Mouse (Mus musculus): ENCODE measurements around the gene Cnnm1. TPM values are rescaled to one million over a fixed set of nuclear protein-coding genes. Genes with fewer than 3 reads are reported as not detected.

Gene Cnnm1
- polyA plus RNA-seq, 1 experiment from 2014 or later = 0.20 TPM

GRCm38 (mm10) chr19:43530921-43531320 is 90.7 kb downstream of the Cnnm1 start:
- H3K9me3 ChIP-seq (replicated peaks) = no peaks in the 10 kb centered on the region
- 0 out of 2 replicates have a peak, but pooled peaks cover 10% of the 10 kb centered on the region for H3K27me3 ChIP-seq (ENCODE audit: low read depth, poor library complexity, severe bottlenecking)
- no peak for DNase-seq (ENCODE audit: low spot score)
- H3K4me1 ChIP-seq = 0 out of 2 replicates have a peak, but pooled peaks cover 4% of the 10 kb centered on the region
- no peak overlapping the region for H3K27ac ChIP-seq
- H3K36me3 ChIP-seq = no peaks in the 10 kb centered on the region
- no peak overlapping the region for H3K4me3 ChIP-seq
- 41% methylated on average over 12 of the region's 12 CpGs for WGBS

- Histone ChIP-seq H3K27me3 (ENCODE audit: low read depth, poor library complexity, severe bottlenecking) (no peaks in the 10 kb centered on the region), H3K27ac (no peak overlapping the region), H3K4me3 (no peak overlapping the region), H3K36me3 (no peaks in the 10 kb centered on the region), H3K4me1 (0 out of 2 replicates have a peak, but pooled peaks cover under 1% of the 10 kb centered on the region), H3K9me3 (replicated peaks) (no peaks in the 10 kb centered on the region)
- no peak for DNase-seq (ENCODE audit: low spot score)
- 89% methylated on average over 3 of the region's 3 CpGs for WGBS
Measured at GRCm38 (mm10) chr19:43535372-43535771, 95.1 kb downstream of the Cnnm1 start.

DNA sequence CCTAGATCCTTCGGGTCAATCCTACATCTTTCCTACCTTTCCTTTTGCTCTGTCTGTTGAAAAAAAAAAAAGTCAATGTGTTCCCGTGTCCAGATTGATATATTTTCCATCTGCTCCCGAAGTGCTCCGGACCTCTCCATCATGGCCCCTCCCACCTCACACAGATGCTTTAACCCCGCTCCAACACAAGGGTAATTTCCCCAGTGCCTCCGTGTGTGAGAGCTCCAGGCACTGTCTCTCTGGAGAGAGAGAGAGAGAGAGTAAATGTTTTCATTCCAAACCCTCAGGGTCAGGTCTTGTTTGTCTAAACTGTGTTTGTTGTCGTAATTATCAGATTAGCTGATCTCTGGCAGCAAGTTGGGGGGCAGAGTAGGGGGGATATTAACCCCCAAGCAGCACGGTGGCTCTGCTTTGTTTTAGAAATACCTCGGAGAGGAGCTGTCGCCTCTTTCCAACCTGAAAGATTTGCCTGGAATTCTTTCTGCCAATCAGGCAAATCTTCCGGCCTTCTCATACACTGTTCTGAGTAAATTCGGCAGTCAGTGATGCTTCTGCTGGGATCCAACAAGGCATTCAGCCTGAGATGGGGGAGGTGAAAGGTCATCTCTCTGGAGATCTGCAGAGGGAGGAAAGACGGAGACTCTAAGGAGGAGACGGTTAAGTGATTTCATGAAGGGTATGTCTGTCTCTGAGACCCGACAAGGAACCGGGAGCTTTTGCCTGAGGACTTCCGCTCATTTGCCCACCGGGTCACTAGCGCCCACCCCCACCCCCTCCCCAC is 106.3 kb downstream of the Cnnm1 start:
- H3K4me3 ChIP-seq = peak overlapping the region; percentile 30
- peaks cover 20% of the 10 kb centered on the region; the same call in 1 of the 2 replicates for H3K27me3 ChIP-seq (ENCODE audit: low read depth, poor library complexity, severe bottlenecking)
- peaks cover 12% of the 10 kb centered on the region for H3K4me1 ChIP-seq
- WGBS = 8% methylated on average over 19 of the region's 19 CpGs
- no peak overlapping the region; the same call in 1 of the 2 replicates for H3K27ac ChIP-seq
- H3K9me3 ChIP-seq (replicated peaks) = no peaks in the 10 kb centered on the region
- H3K36me3 ChIP-seq = no peaks in the 10 kb centered on the region
- no peak for DNase-seq (ENCODE audit: low spot score)

Other genes starting within 250 kb of the Cnnm1 start
- gene Hpse2, start 52.1 kb upstream of the Cnnm1 start, polyA plus RNA-seq (2016; fragmentation: Nextera tagmentation; extraction: Ambion mirVana) = 2.8 and 6.0 TPM in 2 replicates
- 53.9 and 64.8 TPM in 2 replicates for gene Got1, start 84.2 kb downstream of the Cnnm1 start, polyA plus RNA-seq (2016; fragmentation: Nextera tagmentation; extraction: Ambion mirVana)
- 0.65 TPM in 1 of 2 replicates, not detected in the other for gene Nkx2-3, start 171.9 kb downstream of the Cnnm1 start, polyA plus RNA-seq (2016; fragmentation: Nextera tagmentation; extraction: Ambion mirVana)
- gene Slc25a28, start 234.4 kb downstream of the Cnnm1 start, polyA plus RNA-seq (2016; fragmentation: Nextera tagmentation; extraction: Ambion mirVana) = 10.8 and 12.7 TPM in 2 replicates
- 9.4 and 12.7 TPM in 2 replicates for gene Entpd7, start 249.2 kb downstream of the Cnnm1 start, polyA plus RNA-seq (2016; fragmentation: Nextera tagmentation; extraction: Ambion mirVana)

Data from limb, embryonic 10.5 days (tissue).